18 mouse cellular contexts compared by ENCODE assay signal in the genomic region with DNA sequence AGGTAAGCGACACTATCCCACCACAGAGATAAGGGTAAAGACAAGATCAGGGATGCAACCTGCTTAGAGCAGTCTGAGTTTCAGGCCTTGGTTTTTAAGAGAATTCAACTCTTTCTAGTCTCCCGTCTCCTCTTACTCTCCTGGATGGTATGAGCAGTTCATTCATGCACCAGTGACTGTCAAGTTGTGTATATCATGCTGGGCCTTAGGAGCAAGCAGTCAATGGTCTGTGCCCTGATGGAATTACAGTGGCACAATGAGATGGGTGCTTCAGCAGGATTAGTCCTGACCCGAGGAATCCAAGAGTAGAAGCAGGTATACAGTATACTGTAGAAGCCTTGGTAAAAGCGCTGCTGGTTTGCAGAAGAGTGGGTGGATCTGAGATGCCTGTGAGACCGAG.
"Had no signal": no experiment of that assay in that cellular context is flagged by ENCODE, and none has a peak within 500 bp of the region (broad histone marks: within the 10 kb centered on the region; RNA-seq: fewer than 3 reads in every experiment).

No protein-coding gene starts in this region.

- ATAC-seq: midbrain, embryonic 13.5 days; midbrain, embryonic 16.5 days had no signal

- H3K4me2 ChIP-seq: lung, embryonic 14.5 days; midbrain, embryonic 13.5 days; neural tube, embryonic 13.5 days; neural tube, embryonic 15.5 days had no signal

- H3K9me3 ChIP-seq: midbrain, embryonic 10.5 days; midbrain, embryonic 13.5 days; neural tube, embryonic 13.5 days; neural tube, embryonic 15.5 days had no signal

- DNase-seq: lung, adult 18-20 months; lung, embryonic 14.5 days; lung, postnatal 10 days; lung, postnatal 4 days; retina, postnatal 1 day; right cerebral cortex, adult 18-20 months; right cerebral cortex, postnatal 25 days; right cerebral cortex, postnatal 4 days; spleen, adult 18-20 months; thymus, adult 18-20 months; thymus, postnatal 14 days; thymus, postnatal 36 days had no signal

- H3K9ac ChIP-seq: lung, embryonic 14.5 days; midbrain, embryonic 13.5 days; neural tube, embryonic 13.5 days; neural tube, embryonic 15.5 days had no signal

- H3K27ac ChIP-seq: midbrain, embryonic 10.5 days; midbrain, embryonic 13.5 days; neural tube, embryonic 13.5 days; neural tube, embryonic 15.5 days had no signal

- H3K4me3 ChIP-seq: midbrain, embryonic 10.5 days; midbrain, embryonic 13.5 days; myocyte; neural tube, embryonic 13.5 days; neural tube, embryonic 15.5 days had no signal

- H3K4me1 ChIP-seq: midbrain, embryonic 10.5 days had no signal

- H3K27me3 ChIP-seq: midbrain, embryonic 13.5 days; neural tube, embryonic 13.5 days; neural tube, embryonic 15.5 days had no signal

- H3K36me3 ChIP-seq: midbrain, embryonic 10.5 days; midbrain, embryonic 13.5 days; neural tube, embryonic 13.5 days; neural tube, embryonic 15.5 days had no signal
